Mouse (Mus musculus): ENCODE data around the gene Ppif. TPM values are rescaled to one million over a fixed set of nuclear protein-coding genes. Genes with fewer than 3 reads are reported as not detected.
A peak's percentile ranks its signal among the peaks of the same experiment; 100 is the strongest.

The Ppif gene
- polyA plus RNA-seq, 1 experiment, result 56.4 TPM

- no peak for DNase-seq (ENCODE audit: extremely low spot score in 1 of 2, low spot score in 1 of 2)
These were observed 33.2 kb downstream of the Ppif start for GRCm38 (mm10) chr14:25727149-25727510.

GRCm38 (mm10) chr14:25734736-25735716, 41.1 kb downstream of the Ppif start:
- DNase-seq (ENCODE audit: extremely low spot score in 1 of 2, low spot score in 1 of 2), result no peak

GRCm38 (mm10) chr14:25736140-25736539, 42.2 kb downstream of the Ppif start:
- no peak for DNase-seq (ENCODE audit: extremely low spot score in 1 of 2, low spot score in 1 of 2)

- DNase-seq (ENCODE audit: extremely low spot score in 1 of 2, low spot score in 1 of 2), result peak; percentile 83 to 87
These were observed 42.6 kb downstream of the Ppif start for GRCm38 (mm10) chr14:25736589-25736988.

- DNase-seq (ENCODE audit: extremely low spot score in 1 of 2, low spot score in 1 of 2), result no peak
These were observed 44.6 kb downstream of the Ppif start for GRCm38 (mm10) chr14:25738591-25739001.

GRCm38 (mm10) chr14:25739957-25740565, 46.1 kb downstream of the Ppif start:
- DNase-seq (ENCODE audit: extremely low spot score in 1 of 2, low spot score in 1 of 2), result peak; percentile 66 to 71

GRCm38 (mm10) chr14:25741211-25741610, 47.3 kb downstream of the Ppif start:
- DNase-seq (ENCODE audit: extremely low spot score in 1 of 2, low spot score in 1 of 2), result no peak

GRCm38 (mm10) chr14:25741840-25742367, 48.0 kb downstream of the Ppif start:
- no peak for DNase-seq (ENCODE audit: extremely low spot score in 1 of 2, low spot score in 1 of 2)

GRCm38 (mm10) chr14:25742943-25743342, 49.0 kb downstream of the Ppif start:
- DNase-seq (ENCODE audit: extremely low spot score in 1 of 2, low spot score in 1 of 2), result no peak

- no peak for DNase-seq (ENCODE audit: extremely low spot score in 1 of 2, low spot score in 1 of 2)
These were observed 51.6 kb downstream of the Ppif start for GRCm38 (mm10) chr14:25745365-25746184.

- no peak for DNase-seq (ENCODE audit: extremely low spot score in 1 of 2, low spot score in 1 of 2)
These were observed 52.4 kb downstream of the Ppif start for GRCm38 (mm10) chr14:25746371-25746770.

- DNase-seq (ENCODE audit: extremely low spot score in 1 of 2, low spot score in 1 of 2), result no peak
These were observed 53.3 kb downstream of the Ppif start for GRCm38 (mm10) chr14:25746971-25747945.

GRCm38 (mm10) chr14:25747996-25748756, 54.2 kb downstream of the Ppif start:
- no peak for DNase-seq (ENCODE audit: extremely low spot score in 1 of 2, low spot score in 1 of 2)

- DNase-seq (ENCODE audit: extremely low spot score in 1 of 2, low spot score in 1 of 2), result no peak
These were observed 55.4 kb downstream of the Ppif start for GRCm38 (mm10) chr14:25749143-25749909.
